Mouse (Mus musculus) c-Kit-positive CD71-positive TER-119-negative erythroid progenitor cells, embryonic 14.5 days (primary cell): Measurements from ENCODE around the gene Klhl36.

Experiments
- DNase-seq: peaks from one replicate; pipeline ENCODE4 v3.0.0-alpha.2; 2013; ENCODE audit warnings: low read depth

Gene Klhl36

GRCm38 (mm10) chr8:119861706-119862389 lies at the start of gene Klhl36:
Gene Klhl36 (plus strand): TSS chr8:119862266.
- peak; percentile 86 for DNase-seq

GRCm38 (mm10) chr8:119812650-119813431 lies 49.2 kb upstream of the Klhl36 start:
- no peak for DNase-seq

- DNase-seq = no peak
These were observed 45.8 kb upstream of the Klhl36 start for GRCm38 (mm10) chr8:119816219-119816618.

GRCm38 (mm10) chr8:119817446-119817845 lies 44.6 kb upstream of the Klhl36 start:
- no peak for DNase-seq

- DNase-seq = no peak
These were observed 42.8 kb upstream of the Klhl36 start for GRCm38 (mm10) chr8:119819316-119819715.

- DNase-seq = no peak
These were observed 42.1 kb upstream of the Klhl36 start for GRCm38 (mm10) chr8:119819976-119820375.

GRCm38 (mm10) chr8:119821691-119822090 lies 40.4 kb upstream of the Klhl36 start:
- no peak for DNase-seq

DNA sequence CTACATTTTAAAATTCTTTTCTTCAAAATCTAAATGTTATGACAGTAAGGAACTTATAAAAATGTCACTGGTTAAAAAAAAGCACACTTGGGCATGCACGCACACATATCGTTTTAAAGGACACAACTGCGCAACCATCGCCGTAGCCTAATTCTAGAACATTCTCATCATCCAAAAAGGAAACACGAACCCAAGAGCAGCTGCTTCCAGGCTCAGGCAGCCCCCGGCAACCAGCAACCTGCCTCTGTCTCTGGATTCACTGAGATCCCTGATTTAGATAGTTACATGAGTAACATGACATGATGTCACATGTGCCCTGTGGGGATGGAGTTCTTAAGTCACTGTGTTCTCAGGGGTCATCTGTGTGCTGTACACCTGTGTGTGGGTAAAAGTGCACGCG lies 38.8 kb upstream of the Klhl36 start:
- DNase-seq = no peak

DNA sequence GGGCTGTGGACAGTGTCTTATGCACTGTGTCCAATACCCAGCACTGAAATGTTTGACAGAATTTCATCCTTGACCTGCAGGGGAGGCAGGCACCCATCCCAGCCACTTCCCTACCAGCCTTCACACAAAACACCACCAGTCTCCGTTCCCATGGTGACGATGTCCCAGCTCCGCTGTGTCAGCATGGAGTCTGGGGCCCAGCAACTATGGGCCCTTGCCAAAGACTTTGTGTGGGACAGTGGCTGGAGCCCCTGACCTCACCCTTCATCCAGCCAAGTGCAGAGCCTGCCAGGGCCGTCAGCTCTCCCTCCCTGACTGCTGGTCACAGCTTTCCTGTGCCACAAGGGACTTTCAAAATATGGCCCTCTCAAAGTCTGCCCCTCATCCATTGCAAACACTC lies 38.0 kb upstream of the Klhl36 start:
- DNase-seq = no peak

- DNase-seq = no peak
These were observed 37.2 kb upstream of the Klhl36 start for GRCm38 (mm10) chr8:119824809-119825273.

DNA sequence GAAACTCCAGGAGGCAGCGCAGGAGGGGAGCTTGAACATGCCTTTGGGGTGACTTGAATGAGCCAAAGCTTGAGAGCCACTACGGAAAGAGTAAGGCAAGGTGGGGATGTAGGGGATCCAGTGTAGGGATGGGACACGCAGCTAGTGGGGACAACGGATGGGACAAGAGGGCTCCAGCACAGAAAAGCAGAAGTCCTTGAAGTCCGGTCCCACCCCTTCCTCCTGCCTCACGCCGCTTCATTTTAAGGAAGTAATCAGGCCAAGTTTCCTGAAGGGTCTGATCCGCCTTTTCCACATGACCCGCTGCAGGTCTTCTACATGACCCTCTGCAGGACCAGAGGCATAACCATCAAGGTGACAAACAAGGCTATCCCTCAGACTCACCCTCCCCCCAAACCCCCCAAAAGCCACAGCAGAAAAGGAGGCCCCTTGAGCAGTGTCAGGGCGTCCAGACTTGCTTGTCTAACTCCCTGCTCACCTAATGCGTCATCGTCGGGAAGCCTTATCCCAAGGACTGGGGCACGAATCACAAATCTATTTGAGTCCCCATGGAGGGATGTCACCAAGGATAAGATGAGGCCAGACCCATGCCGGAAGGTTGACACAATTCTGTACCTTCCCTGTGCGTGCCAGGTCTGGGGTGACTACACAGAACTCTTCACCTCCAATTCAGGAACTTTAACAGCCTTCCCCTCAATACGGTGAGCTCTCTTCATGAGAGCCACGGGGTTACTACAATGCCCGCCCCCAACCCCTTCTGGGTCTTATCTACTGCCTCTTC lies 35.9 kb upstream of the Klhl36 start:
- DNase-seq = no peak

DNA sequence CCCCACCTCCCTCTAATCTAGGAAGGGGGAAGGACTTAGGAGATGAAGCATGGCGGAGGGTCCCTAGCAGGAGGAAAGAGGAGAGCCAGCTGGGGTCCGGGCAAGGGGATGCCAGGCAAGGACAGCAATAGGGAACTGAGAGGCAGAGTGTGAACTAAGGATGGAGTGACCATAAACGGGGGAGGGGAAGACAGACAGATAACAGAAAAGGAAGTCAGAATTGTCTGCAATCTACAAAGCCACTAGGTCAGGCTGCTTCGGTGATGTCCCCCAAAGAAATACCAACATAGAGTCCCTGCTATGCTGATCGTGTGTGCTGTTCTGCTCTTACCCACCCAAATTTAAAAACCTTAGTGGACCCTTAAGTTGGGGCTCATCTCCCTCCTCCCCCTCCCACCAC lies 35.1 kb upstream of the Klhl36 start:
- no peak for DNase-seq

GRCm38 (mm10) chr8:119827721-119828153 lies 34.3 kb upstream of the Klhl36 start:
- no peak for DNase-seq

DNA sequence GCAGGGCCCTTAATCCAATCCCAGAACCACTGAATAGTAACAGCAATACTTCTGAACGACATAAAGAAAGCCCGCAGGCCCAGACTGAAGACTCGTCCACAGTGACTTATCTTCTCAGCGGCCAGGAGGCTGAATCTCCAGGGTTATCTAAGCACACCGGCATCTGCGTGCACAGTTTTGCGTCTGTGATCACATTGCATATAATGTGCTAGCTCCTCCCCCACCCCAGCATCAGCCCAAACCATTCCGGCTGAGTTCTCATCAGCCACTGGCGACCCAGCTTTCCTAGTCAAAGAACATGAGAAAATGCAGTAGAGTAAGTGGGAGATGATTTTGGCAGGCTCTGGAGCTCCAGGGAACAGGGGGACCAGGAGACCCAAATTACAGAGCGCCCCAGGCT lies 33.1 kb upstream of the Klhl36 start:
- no peak for DNase-seq

DNA sequence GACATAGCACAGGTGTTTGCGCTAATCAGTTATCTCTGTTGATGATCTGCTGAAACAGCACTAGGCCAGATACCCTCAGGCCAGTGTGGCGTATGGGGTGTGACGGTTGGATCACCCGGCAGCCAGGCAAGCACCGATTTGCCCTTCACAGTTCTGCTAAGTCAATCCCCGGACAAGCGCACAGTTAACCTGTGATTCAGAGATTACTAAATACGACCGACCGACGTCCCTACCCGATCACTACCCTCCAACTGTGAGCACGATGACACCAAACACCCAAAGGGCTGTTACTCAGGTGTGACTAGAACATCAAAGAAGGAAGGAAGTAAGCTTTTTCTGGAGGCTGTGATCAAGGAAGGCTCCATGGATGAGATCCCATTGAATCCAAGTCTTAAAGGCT lies 32.6 kb upstream of the Klhl36 start:
- no peak for DNase-seq

DNA sequence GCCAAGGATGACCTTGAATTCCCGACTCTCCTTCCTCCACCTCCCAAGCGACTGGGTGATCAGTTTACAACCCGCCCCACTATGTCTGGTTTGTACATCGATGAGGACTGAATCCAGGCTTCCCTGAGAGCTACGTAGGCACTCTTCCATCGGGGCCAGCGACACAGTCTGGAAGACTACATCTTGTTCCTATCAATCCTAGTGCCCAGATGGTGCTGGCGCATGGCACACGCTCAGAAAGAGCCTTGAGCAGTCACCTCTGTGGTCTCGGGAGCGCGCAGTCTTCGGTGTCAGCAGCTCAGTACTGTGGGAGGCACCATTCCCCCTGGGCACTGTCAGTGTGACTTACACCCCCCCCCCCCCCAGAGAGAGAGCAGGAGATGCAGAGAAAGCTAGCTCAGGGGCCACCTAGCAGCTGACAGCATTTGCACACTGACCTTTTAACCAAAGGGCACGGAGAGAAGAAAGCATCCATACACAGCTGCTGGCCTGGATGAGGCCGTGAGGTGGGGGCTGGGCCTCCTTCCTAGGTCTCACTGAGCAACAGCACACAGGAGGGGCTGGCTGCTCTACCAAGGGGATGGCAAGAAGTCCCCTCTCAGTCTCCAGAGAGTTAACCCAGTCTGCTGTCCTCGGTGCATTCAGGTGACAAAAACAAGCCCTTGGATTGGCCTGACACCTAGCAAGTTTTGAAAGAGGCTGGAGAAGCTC lies 32.0 kb upstream of the Klhl36 start:
- DNase-seq = no peak

- no peak for DNase-seq
These were observed 31.5 kb upstream of the Klhl36 start for GRCm38 (mm10) chr8:119830589-119830988.

- DNase-seq = no peak
These were observed 30.6 kb upstream of the Klhl36 start for GRCm38 (mm10) chr8:119831336-119831995.

DNA sequence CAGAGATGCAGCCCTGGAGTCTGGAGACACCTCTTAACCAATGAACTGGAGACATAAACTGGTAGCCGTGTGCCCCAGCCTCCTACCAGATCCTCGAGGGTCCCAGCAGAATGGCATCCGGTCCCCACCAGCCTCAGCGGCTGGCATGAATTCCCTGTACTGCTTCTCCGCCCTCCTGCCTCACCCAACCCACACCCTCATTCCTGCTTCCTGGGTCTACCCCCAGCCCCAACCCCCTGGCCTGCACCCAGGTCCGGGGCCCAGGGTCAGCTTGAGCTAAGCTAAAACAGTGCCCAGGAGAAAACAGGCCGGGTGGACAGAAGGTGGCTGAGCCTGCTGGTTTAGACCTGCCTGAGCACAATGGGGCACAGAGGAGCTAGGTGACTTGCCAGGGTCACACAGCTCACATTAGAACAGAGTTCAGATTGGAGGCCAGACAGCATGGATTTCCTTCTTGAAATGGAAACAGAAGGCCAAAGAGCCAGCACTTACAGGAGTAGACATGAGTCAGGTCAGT lies 29.9 kb upstream of the Klhl36 start:
- no peak for DNase-seq

DNA sequence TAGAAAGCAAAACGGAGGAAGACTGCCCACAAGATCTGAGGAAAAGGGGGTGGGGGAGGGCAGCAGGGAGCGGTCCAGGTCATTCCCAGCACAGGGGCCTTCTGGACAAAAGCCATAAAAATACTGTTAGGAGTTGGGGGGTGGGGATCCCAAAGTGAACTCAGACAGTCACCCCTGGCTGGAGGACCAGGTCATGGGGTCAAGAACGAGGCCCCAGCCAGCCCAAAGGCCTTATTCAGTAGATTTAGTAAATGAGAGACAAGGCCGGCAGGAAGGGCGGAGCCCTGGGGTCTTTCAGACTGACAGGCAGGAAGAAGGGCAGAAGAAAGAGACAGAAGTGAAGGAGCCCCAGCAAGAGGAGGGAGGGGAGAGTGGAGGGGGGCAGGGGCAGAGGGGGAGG lies 29.1 kb upstream of the Klhl36 start:
- DNase-seq = no peak

DNA sequence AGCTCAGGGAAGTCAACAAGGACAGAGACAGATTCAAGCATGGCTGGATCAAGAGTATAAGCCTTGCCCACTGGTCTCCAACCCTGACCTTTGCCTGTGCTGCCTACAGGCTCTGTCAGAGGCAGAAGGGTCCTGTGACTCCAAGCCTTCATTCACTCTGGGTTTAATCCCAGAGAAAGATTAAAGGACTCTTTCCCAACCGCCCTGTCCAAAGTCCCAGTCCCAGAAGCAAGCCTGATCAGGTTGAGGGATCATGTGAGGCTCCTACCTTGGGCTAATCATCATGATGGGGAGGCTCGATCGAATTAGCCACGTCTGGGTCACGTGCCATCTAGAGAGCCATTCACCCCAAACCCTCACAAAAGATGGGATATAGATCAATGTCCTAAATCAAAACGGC lies 27.4 kb upstream of the Klhl36 start:
- no peak for DNase-seq
